Mouse (Mus musculus): ENCODE measurements around the gene Immp2l. TPM values are rescaled to one million over a fixed set of nuclear protein-coding genes. Genes with fewer than 3 reads are reported as not detected.
"Not testable (repeated sequence)": the region's sequence is repeated elsewhere in the genome, so short reads cannot be mapped to it uniquely, and the experiment has no call there.

Gene Immp2l
- total RNA-seq, 2 experiments from 2014 or later = 6.3 to 9.6 TPM

DNA sequence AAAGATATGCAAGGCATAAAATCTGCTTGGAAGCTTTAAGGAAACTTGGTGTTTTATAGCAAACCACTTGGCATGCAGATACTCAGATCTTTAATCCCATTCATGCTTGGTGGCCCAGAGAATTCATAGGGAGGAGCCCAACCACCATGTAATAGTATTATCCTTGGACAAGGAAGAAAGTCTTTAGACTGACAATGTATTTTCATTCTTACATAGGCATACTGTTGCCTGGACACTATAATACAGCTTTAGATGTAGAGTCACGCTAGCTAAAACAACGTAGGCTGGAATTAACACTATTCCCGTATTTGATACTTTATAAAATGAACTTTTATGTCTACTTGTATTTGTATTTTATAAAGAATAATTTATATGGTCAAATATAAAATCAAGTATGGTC is 665.9 kb downstream of the Immp2l start:
- DNase-seq = no peak

DNA sequence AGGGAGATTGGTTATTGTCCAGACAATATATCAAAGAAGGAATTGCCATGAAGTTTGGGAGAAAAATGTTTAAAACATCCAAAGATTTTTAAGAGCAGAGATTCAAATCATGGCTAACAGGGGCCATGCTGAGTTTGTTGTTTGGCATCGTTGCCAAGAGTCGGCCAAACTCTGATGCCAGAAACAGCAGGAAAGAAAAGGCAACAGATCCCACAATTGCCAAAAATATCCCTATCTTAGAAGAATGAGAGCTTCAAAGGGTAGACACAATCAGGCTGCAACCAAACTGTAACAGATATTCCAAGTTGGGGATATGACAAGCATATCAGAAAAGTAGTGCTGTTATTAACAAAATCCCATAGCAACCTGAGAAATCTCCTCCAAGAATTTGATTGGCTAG is 686.7 kb downstream of the Immp2l start:
- DNase-seq = no peak

DNA sequence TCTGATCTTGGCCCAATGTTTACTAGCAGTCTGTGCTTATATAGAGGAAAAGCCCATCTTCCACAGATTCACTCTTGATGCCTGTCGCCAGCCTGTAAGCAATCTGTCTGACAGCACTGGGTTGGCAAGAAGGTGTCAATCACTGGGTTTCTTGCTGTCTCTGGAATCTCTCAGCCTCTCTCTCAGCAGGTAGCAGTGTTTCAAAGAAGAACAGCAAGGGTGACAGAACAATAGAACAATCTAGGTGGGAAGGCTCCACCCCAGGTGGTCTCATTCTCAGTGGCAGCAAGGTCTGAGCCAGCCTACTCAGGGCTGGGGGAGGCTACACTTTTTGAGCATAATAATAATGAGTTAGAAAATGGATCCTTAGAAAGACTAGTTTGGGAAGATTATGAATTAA is 693.1 kb downstream of the Immp2l start:
- no peak for DNase-seq

DNA sequence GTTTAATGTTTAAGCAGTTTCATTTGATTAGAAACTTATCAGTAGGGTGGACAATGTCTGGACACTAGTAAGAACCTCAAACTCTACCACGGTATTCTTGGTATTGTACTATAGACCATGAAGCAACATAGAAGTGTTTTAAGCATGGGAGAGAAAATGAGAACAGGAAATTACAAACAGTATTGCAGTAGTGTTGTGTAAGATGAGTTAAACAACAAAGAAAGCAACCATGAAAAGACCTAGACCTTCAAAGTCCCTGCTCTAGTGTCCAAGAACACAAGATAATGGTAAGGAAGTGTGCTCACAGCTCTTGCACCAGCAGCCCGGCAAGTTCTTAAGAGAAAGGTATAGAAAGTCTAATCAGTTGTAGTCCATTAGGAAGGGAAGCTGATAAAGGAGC is 700.7 kb downstream of the Immp2l start:
- DNase-seq = no peak

DNA sequence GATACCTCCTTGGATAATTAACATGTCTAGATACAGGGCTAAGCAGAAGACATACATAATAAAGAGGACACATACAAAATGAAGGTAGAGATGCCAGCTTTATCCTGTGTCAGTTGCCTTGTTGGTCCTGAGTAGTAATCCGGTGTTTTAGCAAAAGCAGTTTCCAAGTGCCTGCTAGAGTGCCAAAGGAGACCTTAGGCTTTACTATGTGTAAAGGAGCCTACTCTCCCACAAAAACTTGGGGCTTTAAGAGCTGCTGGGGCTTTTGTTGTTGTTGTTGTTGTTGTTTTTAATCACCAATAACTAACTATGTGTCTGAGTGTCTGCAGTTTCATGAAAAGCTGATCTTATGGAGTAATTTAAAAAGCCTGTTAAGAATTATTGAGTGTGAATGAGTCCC is 702.8 kb downstream of the Immp2l start:
- DNase-seq = no peak

DNA sequence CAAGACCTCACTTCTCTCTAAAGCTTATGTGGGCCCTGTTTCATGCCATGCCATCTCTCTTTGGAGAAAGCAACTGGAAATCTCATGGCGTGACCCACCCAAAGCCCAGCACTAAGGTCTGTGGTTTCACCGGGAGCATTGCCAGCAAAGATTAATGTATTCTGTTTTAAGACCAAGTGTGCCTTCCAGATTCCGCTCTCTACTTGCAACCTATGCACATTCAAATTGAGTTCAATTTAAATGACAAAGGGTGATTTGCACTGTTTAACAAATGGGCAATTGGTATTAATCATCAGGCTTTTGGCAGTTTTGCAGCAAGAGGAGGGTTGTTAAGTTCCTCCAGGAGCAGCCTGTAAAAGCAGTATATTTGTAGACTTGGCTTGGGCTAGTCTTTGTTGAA is 703.3 kb downstream of the Immp2l start:
- no peak for DNase-seq

DNA sequence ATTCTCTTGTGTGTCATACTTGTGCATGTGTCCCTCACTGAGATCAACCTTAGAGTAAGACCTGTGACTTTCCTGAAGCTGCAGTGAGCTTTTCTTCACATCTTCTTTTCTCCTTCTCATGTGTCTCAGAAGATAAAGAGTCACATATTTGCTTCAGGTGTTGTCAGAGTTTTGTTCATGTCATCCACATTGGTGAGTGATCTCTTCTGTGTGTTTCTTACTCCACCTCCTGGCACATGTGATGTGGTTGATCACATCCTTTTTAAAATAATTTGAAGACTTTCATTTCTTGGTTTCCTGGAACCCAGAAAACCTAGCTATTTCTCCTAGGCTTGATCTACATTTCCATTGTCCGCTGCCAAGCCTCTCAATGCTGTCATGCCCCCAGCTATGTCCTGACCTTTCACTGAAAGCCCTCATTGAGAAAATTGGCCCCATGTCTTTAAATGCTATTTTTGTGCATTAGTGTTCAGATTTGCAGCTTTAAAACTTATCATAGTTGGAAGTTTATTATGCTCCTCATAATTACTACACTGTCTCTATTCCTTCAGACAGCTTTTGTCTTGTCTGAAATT is 704.0 kb downstream of the Immp2l start:
- no peak for DNase-seq

DNA sequence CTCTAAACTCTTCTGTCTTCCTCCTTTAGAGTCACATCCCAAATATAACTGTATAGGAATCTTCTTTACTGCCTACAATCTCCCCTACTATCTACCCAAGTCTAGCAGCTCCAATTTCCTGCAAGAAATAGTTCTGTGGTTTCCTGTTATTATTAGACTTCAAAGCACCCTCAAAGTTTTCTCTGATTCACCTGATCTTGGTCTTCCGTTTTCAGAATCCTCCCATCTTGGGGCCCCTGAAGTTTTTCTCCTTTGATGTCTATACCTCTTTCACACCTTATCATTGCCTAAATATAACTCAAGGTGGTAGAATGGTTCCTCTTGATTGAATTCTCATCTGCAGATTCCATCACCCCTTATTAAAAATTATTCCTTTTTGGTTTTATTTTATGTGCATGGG is 704.6 kb downstream of the Immp2l start:
- no peak for DNase-seq

DNA sequence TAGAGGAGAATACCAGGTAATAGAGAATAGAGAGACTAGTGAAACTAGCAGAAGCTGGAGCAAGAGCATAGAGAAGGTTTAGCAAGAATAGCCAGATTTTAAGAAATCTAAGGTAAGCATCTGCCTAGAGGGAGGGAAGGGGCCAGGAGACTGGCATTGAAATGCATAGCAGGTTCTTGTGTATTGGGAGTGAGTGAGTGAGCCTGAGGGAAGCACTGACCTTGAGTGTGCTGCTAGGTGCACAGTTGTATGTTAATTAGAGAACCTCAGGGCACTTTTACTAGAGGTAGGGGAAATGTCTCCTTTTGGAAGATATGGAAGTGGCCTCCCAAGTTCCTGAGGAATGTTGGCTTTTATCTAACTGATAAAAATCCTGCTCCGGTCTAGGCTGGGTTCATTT is 705.9 kb downstream of the Immp2l start:
- no peak for DNase-seq

DNA sequence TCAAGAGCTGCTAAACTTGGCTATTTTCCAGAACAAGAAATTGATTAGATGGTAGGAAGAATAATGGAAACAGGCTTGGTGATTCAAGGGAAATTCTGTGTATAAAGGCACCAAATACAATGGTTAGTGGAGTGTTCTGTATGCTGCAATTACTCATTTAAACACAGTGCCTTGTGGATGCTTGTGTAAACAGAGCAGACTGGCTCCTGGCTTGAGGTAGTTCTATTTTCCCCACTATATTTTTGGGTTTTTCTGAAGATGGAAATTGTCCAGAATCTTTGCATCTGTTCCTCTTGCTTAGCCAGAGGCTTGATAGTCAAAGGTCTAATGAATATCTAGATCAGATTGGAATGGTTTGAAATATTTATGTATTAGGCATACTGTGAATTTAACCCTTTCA is 709.3 kb downstream of the Immp2l start:
- no peak for DNase-seq

DNA sequence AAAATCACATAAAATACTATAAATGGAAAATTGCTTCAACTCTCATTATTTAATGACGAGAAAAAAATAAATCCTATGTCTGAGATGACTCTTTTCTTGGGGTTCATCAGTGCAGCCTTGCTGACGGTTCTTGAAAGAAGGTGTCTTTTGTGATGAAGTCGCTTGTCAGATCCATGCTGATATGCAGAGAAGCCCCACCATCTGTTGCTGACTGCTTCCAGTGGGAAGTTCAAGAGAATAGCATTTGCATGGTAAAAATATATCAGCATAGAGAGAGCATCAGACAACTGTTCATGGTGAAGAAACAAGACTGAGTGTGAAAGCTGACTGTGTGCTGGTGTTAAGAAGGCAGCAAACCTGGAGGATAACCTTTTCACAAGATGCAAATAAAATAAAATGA is 719.0 kb downstream of the Immp2l start:
- DNase-seq = no peak

DNA sequence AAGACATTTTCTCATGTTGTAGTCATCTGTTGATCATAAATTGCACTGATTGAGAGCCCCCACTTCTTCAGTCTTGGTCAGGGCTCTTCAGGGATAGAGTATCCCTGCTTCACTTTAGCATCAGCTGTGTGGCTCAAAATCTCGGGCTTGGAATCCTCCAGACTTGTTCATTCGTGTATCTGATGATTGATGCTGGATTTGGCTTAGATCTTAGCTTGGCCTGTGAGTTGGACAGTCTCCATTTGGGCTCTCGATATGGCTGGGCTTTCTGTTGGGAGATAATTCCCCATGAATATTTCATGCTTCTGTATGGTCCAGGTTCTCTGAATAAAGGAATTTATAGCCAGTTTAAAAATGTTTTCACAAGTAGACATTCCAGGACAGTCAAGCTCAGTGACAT is 739.5 kb downstream of the Immp2l start:
- DNase-seq = no peak

DNA sequence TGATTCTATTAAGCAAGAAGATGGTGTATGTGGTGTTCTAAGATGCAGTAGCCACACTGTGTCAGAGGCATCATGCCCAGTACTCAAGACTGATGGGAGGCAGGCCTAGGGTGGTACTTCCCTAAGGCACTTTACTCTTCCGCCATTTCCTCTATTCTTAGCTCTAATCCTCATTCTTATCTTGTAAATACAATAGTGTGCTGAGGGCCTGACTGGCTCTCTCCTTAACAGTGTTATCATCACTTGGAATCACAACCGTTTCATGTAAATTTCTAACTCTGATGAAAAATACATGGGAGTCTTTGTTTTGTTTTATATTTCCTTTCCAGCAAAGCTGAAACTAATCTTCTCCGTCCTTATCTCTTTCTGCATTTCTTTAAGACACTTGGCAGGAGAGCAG is 750.1 kb downstream of the Immp2l start:
- DNase-seq = no peak

DNA sequence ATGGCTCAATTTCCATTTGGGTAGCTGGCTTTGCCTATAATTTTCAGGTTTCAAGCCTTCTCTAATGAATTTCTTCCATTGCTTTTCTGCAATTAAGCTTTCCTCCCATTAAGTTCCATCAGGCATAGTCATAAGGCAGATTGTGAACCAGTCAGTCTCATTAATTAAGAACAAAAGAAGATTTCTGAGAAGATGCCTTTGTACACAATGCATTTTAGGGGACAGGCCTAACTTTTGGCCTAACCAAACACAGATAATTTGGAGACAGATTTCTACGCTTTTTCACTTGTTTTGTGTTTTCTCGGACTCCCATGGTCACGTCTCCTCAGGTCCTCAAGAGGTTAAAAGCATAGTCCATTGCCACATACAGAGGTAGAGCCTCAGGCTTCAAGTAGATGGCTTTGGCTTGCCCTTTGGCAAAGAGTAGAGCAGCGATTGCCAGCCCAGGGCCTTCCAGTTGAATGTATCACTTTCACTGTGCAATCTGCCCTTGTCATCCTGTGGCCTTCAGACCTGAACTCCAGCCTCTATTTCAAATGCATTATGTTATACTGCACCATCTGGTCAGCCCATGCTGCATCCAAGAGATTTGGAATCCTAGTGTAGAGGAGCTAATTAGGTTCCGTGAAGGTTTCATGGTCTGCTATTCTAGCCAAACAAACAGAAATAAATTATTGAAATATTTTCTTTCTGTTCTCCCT is 750.9 kb downstream of the Immp2l start:
- DNase-seq = no peak

DNA sequence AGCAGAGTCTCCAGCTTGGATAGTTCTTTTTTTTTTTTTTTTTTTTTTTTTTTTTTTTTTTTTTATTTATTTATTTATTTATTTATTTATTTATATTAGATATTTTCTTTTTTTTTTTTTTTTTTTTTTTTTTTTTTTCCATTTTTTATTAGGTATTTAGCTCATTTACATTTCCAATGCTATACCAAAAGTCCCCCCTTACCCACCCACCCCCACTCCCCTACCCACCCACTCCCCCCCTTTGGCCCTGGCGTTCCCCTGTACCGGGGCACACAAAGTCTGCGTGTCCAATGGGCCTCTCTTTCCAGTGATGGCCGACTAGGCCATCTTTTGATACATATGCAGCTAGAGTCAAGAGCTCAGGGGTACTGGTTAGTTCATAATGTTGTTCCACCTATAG is 753.9 kb downstream of the Immp2l start:
- not testable (repeated sequence) for DNase-seq

DNA sequence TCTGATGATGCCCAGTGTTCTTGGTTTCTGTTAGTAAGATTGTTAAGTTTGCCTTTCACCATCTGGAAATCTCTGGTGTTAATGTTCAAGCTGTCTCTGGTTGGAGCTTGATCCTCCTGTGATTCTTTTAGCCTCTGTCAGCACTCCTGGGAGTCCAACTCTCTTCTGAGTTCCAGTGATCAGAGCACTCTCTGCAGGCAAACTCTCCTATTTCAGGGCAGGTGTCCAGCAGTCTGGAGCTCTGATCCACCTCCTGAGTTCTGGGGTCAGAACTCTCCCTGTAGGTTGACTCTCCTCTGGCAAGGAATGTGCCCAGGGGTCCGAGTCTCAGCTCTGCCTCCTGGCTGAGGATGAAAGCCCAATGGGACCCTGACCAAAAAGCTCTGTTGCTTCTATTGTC is 769.8 kb downstream of the Immp2l start:
- DNase-seq = not testable (repeated sequence)

DNA sequence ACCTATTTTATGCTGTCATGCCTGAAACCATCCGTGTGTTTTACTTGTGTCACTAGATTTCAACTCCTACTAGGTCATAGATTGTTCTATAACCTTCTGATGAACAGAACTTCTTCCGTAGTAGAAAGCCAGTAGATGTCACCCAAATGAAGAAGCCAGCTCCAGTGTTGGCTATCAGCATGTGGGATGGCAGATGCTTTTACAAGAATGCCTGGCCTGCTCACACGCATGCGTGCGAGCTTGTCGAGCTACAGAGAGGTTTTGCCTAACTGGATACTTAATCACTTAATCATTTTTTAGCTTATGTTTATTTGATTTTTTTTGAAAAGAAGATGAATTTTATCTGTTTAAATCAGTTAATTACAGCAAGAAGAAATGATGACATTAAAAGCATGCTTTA is 805.6 kb downstream of the Immp2l start:
- DNase-seq = peak; percentile 7 to 9

DNA sequence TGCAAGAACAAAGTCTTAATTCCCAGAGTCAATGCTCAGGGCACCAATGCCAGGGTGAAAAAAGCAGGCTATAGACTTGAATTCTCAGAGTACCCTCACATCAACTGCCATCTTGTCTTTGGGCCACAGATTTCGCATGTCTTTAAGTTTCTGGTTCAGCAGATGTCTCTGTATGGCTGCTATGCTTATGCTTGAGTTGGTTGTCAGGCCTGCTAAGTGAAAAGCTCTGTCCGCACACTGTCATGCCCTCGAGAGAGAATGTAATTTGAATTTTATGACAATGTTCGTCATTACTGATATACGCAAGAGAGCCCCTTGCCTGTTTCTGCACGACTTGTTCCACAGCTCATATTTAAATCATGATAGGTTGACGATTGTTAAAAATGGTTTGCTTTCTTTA is 807.8 kb downstream of the Immp2l start:
- DNase-seq = no peak

DNA sequence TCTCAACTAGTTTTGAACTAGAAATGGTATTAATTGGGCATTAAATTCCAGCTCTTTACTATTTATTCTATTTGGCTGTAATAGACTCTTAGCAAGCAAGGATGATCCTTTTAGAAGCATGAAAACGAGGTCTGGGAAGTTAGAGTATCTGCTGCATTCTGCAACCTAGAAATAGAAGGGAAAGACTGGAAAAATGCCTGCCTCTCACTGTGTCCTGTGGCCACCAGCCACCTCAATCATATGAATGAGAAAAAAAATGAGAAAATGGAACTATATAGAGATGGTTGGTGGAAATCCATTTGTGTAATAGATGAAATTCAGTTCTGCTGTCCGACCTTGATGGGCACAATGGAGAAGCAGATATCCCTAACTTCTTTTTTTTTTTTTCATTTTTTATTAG is 810.8 kb downstream of the Immp2l start:
- no peak for DNase-seq

DNA sequence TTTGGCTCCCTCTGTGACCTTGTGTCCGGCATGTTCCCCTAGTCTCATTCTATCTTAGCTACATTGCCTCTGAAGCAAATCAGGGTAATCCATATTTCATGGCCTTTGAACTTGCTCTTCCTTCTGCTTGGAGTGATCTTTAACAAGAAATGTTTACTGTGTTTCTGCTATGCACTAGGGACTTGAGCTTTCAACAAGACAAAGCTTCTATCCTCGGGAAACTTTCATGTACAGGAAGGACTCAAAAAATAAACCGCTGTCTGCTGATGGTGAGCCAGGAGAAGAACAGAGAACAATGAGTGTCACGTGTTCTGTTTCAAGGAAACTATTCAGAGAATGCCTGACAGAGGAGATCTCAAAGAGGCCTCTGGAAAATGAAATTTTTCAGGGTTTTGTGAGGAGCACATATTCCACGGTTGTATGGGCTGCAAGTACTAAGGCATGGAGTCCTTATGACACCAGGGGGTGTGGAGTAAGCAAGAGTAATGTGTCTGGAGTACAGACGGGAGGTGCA is 814.5 kb downstream of the Immp2l start:
- DNase-seq = no peak

DNA sequence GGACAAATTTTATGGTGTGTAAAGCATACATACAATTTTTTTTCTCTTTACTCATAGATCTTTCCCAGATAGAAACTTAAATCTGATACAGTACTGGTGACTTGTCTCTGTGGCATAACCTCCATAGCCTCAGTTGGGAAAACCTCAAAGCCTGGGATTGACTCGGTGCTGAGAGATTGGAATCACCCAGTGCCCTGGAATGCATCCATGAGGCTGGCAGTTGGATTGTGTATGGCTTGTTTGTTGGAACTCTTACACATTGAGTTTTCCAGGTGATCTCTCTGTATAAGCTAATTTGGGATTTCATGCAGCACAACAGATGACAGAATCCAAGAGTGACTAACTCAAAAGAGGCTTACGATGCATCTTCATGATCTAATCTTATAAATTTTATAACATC is 815.4 kb downstream of the Immp2l start:
- DNase-seq = no peak

DNA sequence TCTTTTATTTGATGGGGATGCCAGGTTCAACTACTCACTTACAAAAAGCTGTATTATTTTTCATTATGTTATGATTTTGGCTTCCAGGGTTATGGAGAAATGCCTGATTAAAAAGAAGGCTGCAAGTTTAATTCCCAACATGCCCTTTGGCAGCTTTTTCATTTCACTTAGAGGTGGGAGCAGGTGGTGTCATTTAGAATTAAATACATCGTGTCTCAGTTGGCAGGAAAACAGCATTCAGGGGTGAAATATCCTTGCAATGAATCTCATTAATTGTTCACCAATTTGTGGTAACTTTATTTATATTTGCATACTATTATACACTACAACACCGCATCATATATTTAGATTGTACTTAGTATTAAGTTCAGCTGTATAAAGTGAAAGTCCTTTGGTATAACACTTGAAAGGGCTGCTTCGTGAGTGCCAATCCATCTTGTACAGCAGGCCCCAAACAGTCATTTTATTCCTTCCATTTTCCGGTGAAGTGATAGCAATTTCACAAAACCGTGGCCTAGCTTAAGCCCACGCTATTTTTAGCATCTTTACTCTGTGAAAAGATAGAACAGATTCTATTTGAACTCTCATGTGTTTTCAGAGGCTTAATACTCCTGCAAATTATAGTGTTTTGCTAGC is 818.9 kb downstream of the Immp2l start:
- no peak for DNase-seq

DNA sequence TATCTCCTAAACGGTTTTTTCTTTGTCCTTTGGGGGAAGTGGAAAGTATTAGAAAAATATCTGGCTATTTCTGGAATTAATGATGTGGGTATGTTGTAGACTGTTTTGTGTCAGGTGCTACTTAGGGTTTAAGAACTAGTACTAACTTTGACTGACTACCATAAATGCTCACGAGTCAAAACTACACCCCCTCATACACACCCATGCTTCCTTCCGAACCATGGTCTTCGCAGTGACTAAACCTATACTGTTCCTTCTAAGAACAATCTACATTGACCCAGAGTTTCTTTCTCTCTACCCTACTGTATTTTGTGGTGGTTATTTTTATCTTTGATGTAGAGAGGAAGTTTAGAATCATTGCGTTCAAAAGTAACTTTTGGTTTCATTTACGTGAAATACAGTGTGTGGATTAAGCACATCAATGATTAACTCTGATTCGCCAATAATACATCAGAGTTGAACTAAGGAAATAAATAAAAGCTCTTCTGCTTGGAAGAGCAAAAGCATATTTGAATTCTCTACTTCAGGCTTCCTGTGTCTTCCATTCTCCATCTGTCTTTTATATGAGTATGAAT is 828.1 kb downstream of the Immp2l start:
- no peak for DNase-seq

DNA sequence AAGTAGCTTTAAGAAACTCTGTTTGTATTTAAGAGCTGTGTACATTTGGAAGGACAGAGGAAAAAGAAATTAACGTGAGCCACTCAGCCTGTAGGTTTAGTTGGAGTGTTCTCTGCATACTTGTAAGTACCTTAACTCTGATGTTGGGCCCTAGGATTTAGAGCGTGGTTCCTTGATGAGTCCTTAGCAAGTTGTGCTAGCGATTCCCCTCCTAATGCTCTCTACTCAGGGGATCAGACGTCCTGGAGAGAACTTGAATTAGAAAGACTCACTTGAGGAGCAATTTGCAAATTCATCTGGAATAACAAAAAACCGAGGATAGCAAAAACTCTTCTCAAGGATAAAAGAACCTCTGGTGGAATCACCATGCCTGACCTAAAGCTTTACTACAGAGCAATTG is 835.8 kb downstream of the Immp2l start:
- DNase-seq = not testable (repeated sequence)

All from layer of hippocampus, postnatal 36 days (tissue).